Mouse (Mus musculus) liver, embryonic 18 days (tissue): ENCODE results near the gene 9530077C05Rik. TPM values are rescaled to one million over a fixed set of nuclear protein-coding genes. Genes with fewer than 3 reads are reported as not detected.

Source experiments
- polyA plus RNA-seq: library from polyadenylated mRNA; depleted of rRNA; stranded (reverse); fragments of >200 nt; gene quantifications from 2 replicates; pipeline ENCODE4 v1.2.3, GENCODE M21; 2012; rRNA removed

9530077C05Rik gene
- polyA plus RNA-seq, result 0.94 TPM in 2 replicates

DNA sequence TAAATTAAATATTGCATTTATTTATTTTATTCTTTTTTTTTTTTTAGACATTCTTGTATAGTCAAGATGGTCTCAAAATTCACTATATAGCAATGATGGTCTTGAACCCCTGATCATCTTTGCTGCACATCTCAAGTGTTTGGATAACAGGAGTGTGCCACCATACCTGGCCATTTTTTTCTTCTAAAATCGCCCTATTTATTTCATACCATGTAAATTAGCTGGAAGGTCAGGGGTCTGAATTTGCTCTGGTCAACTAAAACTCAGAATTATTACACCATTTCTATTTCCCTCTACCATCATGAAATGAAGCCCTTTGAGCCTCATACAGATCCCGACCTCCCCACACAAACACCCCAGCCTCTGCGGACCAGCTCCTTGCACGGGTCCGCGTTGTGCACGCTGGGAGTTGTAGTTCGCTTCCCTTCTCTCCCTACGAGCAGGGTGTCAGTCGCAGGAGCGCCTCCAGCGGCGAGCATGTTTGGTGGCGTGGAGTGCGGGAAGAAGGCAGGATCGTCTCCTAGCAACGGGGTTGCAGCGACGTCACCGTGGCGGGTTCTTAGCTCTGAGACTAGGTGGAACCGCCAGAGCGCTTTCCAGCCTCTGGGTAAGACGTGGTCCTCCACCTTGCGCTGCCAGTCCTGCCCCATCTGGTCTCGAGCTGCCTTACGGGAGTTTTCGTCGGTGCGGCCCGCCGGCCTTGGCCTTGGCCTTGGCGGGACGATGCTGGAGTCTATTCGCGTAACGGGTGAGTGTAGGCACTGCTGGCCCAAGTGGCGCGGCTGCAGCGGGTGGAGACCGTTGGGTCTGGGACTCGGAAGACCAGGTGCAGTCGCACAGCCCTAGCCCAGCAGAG is at the start of gene 9530077C05Rik:
Gene 9530077C05Rik (plus strand): TSS at position 512 of the 856 bp plus-strand sequence.

DNA sequence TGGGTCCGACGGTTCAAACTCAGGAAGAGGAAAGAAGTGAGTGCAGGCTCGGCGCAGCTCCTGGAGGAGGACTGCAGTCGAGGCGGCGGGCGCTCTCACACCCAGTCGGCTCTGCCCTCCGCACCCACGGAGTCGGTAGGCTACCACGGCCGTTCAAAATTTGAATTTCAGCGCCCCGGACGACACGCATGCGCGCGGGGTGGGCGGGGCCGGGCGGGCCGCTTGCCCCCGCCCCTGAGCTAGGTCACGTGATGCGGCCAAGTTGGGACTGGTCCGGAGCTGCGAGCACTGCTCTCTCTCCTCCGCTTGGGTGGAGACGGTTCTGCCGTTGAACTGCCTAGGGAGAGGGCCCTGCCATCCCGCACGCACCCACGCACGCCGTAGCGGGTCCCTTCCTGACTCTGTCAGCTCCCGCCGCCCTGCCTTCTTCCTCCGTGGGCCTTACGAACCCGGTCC is 22.3 kb upstream of the 9530077C05Rik start, which contains the start of gene Anln:
Gene Anln (minus strand): TSS at position 168 of the 456 bp plus-strand sequence.

GRCm38 (mm10) chr9:22453990-22454389 is 42.7 kb downstream of the 9530077C05Rik start, which contains the start of gene Gm17545:
Gm17545 (plus strand) TSS chr9:22454290.

GRCm38 (mm10) chr9:22469643-22470042 is 58.3 kb downstream of the 9530077C05Rik start, which contains the start of gene Rp9:
Rp9 (minus strand) TSS chr9:22469743.

GRCm38 (mm10) chr9:22475424-22475868 is 64.1 kb downstream of the 9530077C05Rik start, which contains the start of gene Bbs9:
Bbs9 (plus strand) TSS chr9:22475715.

Other genes with a start within 250 kb of the 9530077C05Rik start
- gene Zfp872, start 223.4 kb upstream of the 9530077C05Rik start, polyA plus RNA-seq, result 0.02 and 0.04 TPM in 2 replicates
- gene Zfp809, start 185.8 kb upstream of the 9530077C05Rik start, polyA plus RNA-seq, result 4.5 and 4.6 TPM in 2 replicates
- 0.53 and 0.61 TPM in 2 replicates for gene Zfp599, start 151.6 kb upstream of the 9530077C05Rik start, polyA plus RNA-seq
- 4.1 and 4.8 TPM in 2 replicates for gene Zfp810, start 103.9 kb upstream of the 9530077C05Rik start, polyA plus RNA-seq
- 9.3 and 11.3 TPM in 2 replicates for gene Anln, start 22.3 kb upstream of the 9530077C05Rik start, polyA plus RNA-seq
- gene Gm17545, start 42.8 kb downstream of the 9530077C05Rik start, polyA plus RNA-seq, result not detected in 2 replicates
- gene Rp9, start 58.2 kb downstream of the 9530077C05Rik start, polyA plus RNA-seq, result 29.0 and 29.2 TPM in 2 replicates
- gene Bbs9, start 64.2 kb downstream of the 9530077C05Rik start, polyA plus RNA-seq, result 2.6 and 3.0 TPM in 2 replicates